Mouse (Mus musculus): ENCODE measurements around the gene Dnajc5. TPM values are rescaled to one million over a fixed set of nuclear protein-coding genes. Genes with fewer than 3 reads are reported as not detected.
A peak's percentile ranks its signal among the peaks of the same experiment; 100 is the strongest.
"Not testable (repeated sequence)": the region's sequence is repeated elsewhere in the genome, so short reads cannot be mapped to it uniquely, and the experiment has no call there.

The Dnajc5 gene
- total RNA-seq (2021), result 10 to 100 TPM; 42.2 to 47.7 TPM
- long read RNA-seq, experiment 1, full-length matches to known transcripts, result 37 of 49 reads
- long read RNA-seq, experiment 1, partial matches to known transcripts, result 2 of 49 reads
- long read RNA-seq, experiment 1, other reads (novel, unspliced or antisense), result 10 of 49 reads
- long read RNA-seq, experiment 2, full-length matches to known transcripts, result 31 of 47 reads
- long read RNA-seq, experiment 2, partial matches to known transcripts, result 8 of 47 reads
- long read RNA-seq, experiment 2, other reads (novel, unspliced or antisense), result 8 of 47 reads

DNA sequence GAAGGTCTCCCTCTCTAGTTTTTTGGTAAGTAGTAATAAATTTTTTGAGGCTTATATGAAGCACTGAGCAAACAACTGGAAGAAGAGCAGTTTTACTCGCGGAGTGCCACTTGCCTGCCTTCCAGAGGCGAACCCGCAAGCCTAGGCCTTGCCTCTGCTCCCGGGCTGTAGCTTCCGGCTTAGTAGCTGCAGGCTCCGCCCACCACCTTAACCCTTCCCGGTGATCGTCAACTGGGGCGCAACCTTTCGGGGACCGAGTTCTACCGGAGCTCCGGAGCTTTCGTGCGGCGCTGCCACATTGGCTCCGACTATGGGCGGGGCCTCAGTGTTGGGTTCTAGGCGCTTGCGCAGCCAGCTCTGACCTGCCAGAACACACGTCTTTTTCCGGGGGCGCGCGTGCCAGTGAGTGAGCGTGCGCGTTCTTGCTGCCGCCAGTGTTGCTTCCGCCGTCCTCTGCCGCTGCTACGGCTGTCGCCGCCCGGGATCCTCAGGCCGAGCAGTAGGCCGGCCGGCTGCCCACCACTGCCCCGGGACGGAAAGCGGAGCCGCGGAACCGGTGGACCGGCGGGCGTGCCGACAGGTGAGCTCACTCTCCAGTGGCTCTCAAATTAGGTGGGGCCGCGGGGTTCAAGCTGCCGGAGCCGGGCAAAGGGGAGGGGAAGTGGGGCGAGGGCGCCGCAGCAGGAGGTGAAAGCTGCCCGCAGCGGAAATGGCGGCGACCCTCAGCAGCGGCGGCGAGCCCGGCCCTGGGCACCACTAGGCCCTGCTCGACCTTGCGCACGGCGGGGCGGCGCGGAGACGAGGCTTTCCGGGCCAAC lies at the start of gene Dnajc5:
Gene Dnajc5 (plus strand): TSS at position 368 of the 818 bp plus-strand sequence.
- DNase-seq (ENCODE audit: low spot score), result peak; percentile 98

DNA sequence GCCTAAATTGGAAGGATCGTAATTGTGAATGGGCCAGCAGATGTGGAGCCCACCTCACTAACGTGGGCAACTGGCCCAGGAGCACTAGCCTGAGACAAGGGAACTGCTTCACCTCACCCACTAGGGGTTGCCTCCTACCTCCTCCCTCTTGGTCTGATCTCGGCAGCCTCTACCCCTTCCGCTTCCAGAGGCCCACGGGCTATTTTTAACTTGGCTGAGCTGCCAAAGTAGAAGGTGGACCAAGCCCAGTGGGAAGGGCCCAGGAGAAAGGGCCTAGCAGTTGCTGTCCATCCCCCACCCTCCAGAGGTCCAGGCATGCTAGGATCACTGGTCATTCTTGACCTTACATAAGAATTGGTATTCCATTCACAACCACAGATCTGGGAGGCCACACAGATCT lies 49.0 kb upstream of the Dnajc5 start:
- DNase-seq (ENCODE audit: low spot score), result peak; percentile 75

GRCm38 (mm10) chr2:181472256-181472827 lies 47.9 kb upstream of the Dnajc5 start:
- no peak for DNase-seq (ENCODE audit: low spot score)

GRCm38 (mm10) chr2:181483120-181483519 lies 37.2 kb upstream of the Dnajc5 start:
- DNase-seq (ENCODE audit: low spot score), result no peak

DNA sequence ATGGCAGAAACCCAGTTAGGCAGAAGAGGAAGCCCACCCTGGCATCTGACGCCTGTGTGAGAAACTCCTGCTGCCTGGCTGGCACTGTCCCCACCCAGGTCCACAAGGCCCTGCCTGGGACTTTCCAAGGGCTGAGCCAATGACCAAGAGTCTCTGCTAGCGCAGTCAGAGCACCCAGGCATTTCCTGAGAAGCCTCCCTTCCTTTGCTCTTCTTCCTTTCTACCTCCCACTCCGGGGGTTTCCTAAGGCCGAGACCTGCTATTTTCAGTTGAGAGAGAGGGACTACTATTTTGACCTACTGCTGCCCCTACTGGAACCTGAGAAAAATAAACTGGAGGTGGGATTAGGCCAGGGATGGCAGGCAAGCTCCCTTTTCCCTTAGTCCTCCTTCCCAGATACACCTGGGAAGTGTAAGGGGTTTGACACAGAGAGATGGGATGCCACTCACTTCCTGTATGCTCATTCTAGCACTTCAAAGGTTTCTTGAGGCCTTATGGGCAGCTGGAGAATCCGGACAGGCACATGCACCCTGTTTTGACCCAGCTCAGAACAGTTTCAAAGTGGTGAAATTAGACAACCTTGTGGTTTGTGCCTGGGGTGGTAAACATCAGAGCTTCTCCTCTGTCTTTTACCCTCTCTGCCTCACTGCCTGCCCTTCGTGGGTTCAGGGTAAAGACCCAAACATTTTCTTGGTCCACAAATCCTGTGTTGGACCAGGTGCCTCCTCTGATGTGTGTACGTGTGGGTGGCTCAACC lies 36.5 kb upstream of the Dnajc5 start:
- no peak for DNase-seq (ENCODE audit: low spot score)

GRCm38 (mm10) chr2:181484456-181485233 lies 35.6 kb upstream of the Dnajc5 start:
- no peak for DNase-seq (ENCODE audit: low spot score)

- DNase-seq (ENCODE audit: low spot score), result no peak
These were observed 34.5 kb upstream of the Dnajc5 start for GRCm38 (mm10) chr2:181485741-181486140.

- peak; percentile 44 for DNase-seq (ENCODE audit: low spot score)
These were observed 32.7 kb upstream of the Dnajc5 start for GRCm38 (mm10) chr2:181487338-181488277.

DNA sequence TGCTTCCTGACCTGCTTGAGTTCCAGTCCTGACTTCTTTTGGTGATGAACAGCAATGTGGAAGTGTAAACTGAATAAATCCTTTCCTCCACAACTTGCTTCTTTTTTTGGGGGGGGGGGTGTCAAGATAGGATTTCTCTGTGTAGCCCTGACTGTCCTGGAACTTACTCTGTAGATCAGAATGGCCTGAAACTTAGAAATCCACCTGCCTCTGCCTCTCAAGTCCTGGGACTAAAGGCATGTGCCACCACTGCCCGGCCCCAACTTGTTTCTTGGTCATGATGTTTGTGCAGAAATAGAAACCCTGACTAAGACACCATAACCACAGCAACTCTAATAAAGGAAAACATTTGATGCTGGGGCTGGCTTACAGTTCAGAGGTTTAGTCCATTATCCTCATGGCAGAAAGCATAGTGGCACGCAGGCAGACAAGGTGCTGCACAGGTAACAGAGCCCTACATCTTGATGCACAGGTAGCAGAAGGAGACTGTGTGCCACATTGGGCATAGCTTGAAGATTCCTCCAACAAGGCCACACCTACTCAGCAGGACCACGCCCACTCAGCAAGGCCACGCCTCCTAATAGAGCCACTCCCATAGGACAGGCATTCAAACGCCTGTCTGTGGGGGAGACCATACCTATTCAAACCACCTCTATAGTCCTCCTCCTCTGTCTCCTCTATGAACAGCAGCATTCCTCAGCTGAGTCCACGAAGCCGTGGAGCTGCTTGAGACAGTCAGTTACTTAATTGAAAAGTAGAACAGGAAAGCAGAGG lies 28.7 kb upstream of the Dnajc5 start:
- no peak for DNase-seq (ENCODE audit: low spot score)

DNA sequence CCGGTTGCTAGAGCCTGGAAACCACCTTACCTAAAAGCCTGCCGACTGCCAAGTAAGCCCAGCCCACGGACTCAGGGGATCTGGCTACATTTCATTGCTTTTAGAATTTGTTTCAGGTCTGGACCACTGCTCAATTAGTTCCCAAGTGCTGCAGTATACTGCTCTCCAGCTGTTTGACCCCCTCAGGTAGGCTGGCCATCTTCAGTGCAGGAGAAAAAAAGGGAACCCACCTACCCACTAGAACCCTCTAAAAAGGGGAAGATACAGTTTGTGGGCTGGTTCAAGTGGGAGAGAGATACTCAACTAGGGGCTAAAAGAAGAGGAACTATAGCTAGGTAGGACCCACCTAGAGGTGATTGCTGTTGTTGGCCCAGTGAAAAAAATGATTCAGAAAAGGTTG lies 28.1 kb upstream of the Dnajc5 start:
- no peak for DNase-seq (ENCODE audit: low spot score)

DNA sequence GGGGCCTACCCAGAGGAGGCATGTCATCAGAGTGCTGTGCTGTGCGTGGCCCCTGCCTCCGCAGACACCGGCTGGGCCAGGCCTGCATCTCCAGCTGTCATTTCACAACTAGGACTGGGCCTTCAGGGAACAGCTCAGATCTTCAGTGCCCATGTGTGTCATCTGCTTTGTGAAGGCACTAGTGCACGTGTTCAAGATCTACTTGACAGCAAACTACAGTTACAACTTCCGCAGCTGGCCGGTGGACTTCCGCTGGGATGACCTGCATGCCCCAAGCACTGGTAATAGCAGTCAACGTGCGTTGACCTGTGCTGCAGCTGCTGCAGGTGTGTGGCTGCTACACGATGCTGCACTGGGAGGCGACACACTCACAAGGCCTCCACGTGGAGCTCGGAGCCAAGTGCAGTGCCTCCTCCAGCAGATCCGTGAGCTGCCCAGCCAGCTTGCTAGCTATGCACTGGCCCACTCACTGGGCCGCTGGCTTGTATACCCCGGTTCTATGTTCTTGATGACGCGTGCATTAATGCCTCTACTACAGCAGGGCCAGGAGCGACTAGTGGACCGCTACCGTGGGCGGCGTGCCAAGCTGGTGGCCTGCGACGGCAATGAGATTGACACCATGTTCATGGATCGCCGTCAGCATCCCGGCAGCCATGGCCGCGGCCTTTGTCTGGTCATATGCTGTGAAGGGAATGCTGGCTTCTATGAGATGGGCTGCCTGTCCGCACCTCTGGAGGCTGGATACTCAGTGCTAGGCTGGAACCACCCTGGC lies 26.9 kb upstream of the Dnajc5 start, which contains the start of gene Abhd16b:
Gene Abhd16b (plus strand): TSS at position 51 of the 772 bp plus-strand sequence.
- no peak for DNase-seq (ENCODE audit: low spot score)

DNA sequence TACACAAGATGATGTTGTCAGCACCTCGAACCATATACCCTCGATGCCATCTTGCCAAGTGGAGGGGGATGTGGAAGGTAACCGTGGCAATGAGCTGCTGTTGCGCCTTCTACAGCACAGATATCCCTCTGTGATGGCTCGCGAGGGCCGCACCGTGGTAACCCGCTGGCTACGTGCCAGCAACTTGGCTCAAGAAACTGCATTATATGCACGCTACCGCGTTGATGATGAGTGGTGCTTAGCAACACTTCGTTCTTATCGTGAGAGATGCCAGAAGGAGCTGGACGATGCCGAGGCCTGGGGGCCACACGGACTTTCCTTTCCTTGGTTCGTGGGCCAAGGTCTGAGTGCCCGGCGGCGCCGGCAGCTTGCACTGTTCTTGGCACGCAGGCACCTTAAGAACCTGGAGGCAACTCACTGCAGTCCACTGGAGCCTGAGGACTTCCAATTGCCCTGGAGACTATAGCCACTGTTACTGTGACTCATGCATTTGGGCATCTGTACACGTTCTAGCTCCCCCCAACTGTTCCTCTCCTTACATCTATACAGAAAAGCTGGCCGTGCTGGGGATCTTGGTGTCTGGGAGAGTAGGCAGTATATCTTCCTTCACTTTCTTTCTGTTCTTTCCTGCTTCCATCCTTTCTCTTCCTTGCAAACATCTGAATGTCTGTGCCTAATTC lies 25.9 kb upstream of the Dnajc5 start:
- DNase-seq (ENCODE audit: low spot score), result no peak

DNA sequence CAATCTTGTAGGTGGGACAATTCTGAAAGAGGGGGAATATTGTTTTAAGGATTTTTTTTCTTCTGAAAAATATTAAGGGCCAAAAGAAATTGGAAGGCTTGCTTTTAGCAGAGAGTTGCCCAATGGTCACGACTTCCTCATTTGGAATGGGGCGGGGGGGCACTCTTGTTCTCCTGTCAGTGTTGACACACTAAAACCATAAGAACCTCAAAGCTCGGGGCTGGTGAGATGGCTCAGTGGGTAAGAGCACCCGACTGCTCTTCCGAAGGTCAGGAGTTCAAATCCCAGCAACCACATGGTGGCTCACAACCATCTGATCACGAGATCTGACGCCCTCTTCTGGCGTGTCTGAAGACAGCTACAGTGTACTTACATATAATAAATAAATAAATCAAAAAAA lies 24.4 kb upstream of the Dnajc5 start:
- DNase-seq (ENCODE audit: low spot score), result not testable (repeated sequence)

- peak; percentile 62 for DNase-seq (ENCODE audit: low spot score)
These were observed 24.0 kb upstream of the Dnajc5 start for GRCm38 (mm10) chr2:181496281-181496680.

DNA sequence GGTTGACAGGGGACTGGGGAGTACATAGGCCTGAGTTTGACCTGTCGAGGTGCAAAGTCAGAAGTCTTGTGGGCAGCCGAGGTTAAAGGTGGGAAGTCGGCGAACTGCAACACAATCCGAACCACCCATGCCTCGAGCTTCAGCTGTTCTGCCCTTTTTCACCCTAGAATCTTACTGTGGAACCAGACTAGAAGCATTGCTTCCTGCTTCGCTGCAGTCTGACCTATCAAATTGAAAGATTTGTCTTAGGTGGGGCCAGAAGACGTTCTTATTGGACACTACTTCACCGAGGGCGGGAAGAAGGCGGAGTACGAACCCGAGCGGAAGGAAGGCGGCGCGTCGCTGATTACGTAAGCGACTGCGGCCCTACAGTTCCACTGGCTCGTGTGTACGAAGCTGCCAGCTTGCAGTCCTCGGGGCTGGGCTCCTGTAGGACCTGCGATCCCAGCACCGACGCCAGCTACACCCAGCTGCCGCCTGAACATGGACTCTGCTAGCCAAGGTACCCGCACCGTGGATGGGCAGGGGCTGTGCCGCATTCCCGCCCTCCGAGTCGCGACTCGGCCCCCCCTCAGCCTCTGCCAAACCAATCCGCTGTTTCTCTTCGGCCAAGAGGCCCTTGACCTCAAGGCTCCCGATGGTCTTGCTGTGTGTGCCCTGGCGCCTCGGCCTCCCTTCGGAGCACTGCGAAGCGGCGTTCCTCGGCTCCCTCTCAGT lies 23.3 kb upstream of the Dnajc5 start, which contains the start of gene Tpd52l2:
Gene Tpd52l2 (plus strand): TSS at position 312 of the 717 bp plus-strand sequence.
- DNase-seq (ENCODE audit: low spot score), result peak; percentile 92

- DNase-seq (ENCODE audit: low spot score), result peak; percentile 66
These were observed 22.8 kb upstream of the Dnajc5 start for GRCm38 (mm10) chr2:181497548-181497875.

- no peak for DNase-seq (ENCODE audit: low spot score)
These were observed 21.6 kb upstream of the Dnajc5 start for GRCm38 (mm10) chr2:181498644-181499043.

All from gastrocnemius, adult 18-20 months (tissue).